Mouse (Mus musculus): Measurements from ENCODE around the gene Cask. TPM values are rescaled to one million over a fixed set of nuclear protein-coding genes. Genes with fewer than 3 reads are reported as not detected.
A peak's percentile ranks its signal among the peaks of the same experiment; 100 is the strongest.

Cask gene
- polyA plus RNA-seq, 1 experiment from 2014 or later = 65.6 TPM

DNA sequence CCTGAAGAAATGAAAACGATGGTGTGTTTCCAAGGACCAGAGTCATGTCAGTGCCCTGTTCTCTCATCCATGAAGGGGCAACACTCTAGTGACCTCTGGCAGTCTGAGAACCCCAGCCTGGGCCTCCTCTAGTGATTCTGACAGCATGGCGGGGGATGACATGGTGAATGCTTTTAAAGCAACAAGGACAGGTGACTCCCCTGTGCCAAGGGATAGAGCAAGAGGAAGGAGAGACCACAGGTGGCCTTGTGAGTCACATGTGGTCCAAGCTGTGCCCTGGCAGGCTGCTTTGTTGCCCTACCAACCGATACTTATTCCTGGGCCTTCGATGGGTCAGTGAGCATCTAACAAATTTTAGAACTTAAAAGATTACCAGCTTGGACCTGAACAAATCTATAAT lies 330.6 kb downstream of the Cask start:
- Histone ChIP-seq H3K27me3 (replicated peaks; ENCODE audit: control insufficient read depth, insufficient read depth, low read length) (no peaks in the 10 kb centered on the region; the same call in 1 of the 2 replicates), H3K9ac (ENCODE audit: low read depth, low read length) (no peak overlapping the region), H3K9me3 (ENCODE audit: control insufficient read depth, low read length) (no peaks in the 10 kb centered on the region), H3K27ac (ENCODE audit: low read depth, low read length) (no peak overlapping the region), H3K4me2 (ENCODE audit: low read length) (no peak overlapping the region), H3K4me3 (ENCODE audit: low read length) (no peak overlapping the region), H3K4me1 (ENCODE audit: control insufficient read depth, insufficient read depth, low read depth, low read length) (no peaks in the 10 kb centered on the region), H3K36me3 (ENCODE audit: control insufficient read depth, insufficient read depth, low read length) (no peaks in the 10 kb centered on the region)
- WGBS = 84% methylated on average over 4 of the region's 4 CpGs
- no peak for ATAC-seq

DNA sequence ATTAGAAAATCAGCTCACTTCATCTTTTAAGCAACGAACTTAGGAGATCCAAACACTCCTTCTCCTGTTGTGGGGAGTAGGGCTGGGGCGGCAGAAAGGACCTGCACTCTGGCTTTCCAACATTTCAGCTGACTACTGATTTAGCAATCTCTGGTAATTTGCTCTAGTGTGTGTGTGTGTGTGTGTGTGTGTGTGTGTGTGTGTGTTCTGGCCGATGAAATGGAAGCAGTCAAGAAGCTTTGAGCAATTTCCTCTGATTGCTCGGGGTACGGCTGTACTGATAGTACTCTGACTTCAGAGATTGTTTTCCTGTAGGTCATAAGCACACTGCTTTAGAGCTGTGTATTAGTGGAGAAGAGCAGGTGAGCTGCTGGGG lies 331.8 kb downstream of the Cask start:
- no peak for ATAC-seq
- no peaks in the 10 kb centered on the region for H3K4me1 ChIP-seq (ENCODE audit: control insufficient read depth, insufficient read depth, low read depth, low read length)
- no peak overlapping the region for H3K9ac ChIP-seq (ENCODE audit: low read depth, low read length)
- no peaks in the 10 kb centered on the region for H3K9me3 ChIP-seq (ENCODE audit: control insufficient read depth, low read length)
- no peaks in the 10 kb centered on the region for H3K36me3 ChIP-seq (ENCODE audit: control insufficient read depth, insufficient read depth, low read length)
- no peak overlapping the region for H3K4me3 ChIP-seq (ENCODE audit: low read length)
- 82% methylated on average over 5 of the region's 5 CpGs for WGBS
- H3K27ac ChIP-seq (ENCODE audit: low read depth, low read length) = no peak overlapping the region
- no peaks in the 10 kb centered on the region for H3K27me3 ChIP-seq (replicated peaks; ENCODE audit: control insufficient read depth, insufficient read depth, low read length)
- no peak overlapping the region for H3K4me2 ChIP-seq (ENCODE audit: low read length)

DNA sequence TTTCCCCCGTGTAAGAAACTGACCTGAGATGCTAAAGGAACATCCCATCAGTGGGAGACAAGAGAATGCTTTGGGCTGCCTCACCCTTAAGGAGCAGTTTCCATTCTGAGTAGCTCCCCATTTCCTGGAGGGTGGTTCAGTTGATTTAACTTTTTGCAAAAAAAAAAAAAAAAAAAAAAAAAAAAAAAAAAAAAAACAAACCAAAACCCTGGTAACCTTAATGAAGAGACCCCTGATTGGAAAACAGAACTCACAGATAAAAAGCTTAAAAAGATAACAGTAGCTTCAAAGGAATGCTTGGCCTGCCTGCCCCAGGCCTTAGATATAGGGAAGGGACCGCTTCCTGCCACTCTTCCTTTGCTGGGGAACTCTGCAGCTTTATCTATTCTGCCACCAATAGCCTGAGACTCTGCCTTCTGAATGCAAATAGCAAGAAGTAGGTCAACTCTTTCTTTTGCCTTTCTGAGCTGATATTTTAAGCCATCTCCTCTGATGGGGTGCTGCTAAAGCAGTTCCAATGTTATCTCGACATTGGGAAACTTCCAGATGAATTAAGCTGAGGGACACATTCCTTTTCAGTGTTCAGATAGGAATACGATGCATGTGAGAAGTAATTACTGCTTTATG lies 332.3 kb downstream of the Cask start:
- 69% methylated on average over 4 of the region's 4 CpGs for WGBS
- no peak overlapping the region for H3K4me3 ChIP-seq (ENCODE audit: low read length)
- no peak overlapping the region for H3K4me2 ChIP-seq (ENCODE audit: low read length)
- H3K4me1 ChIP-seq (ENCODE audit: control insufficient read depth, insufficient read depth, low read depth, low read length) = no peaks in the 10 kb centered on the region
- H3K27me3 ChIP-seq (replicated peaks; ENCODE audit: control insufficient read depth, insufficient read depth, low read length) = no peaks in the 10 kb centered on the region
- H3K27ac ChIP-seq (ENCODE audit: low read depth, low read length) = no peak overlapping the region; the same call in 1 of the 2 replicates
- H3K36me3 ChIP-seq (ENCODE audit: control insufficient read depth, insufficient read depth, low read length) = no peaks in the 10 kb centered on the region
- no peaks in the 10 kb centered on the region for H3K9me3 ChIP-seq (ENCODE audit: control insufficient read depth, low read length)
- ATAC-seq = no peak
- no peak overlapping the region for H3K9ac ChIP-seq (ENCODE audit: low read depth, low read length)

DNA sequence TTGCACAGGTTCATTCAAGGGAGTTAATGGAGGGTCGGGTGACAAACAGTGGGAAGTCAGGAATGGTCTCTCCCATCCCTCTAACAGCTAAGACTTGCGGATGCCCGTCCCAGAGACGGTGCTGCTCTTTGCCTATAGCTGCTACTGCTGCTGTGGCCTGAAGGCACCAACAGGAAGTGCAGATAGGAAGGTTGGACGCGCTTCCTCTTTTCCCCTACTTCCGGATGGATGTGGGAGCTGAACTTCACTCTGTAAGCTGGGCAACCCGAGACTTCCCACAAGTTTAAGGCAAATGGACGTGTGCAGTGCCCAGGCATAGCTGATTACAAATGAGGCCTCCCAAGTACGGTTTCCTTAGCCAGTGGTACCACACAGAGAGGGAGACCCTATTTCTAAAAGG lies 333.1 kb downstream of the Cask start:
- ATAC-seq = no peak
- Histone ChIP-seq H3K9ac (ENCODE audit: low read depth, low read length) (no peak overlapping the region), H3K4me2 (ENCODE audit: low read length) (no peak overlapping the region), H3K4me1 (ENCODE audit: control insufficient read depth, insufficient read depth, low read depth, low read length) (no peaks in the 10 kb centered on the region), H3K27ac (ENCODE audit: low read depth, low read length) (no peak overlapping the region; the same call in 1 of the 2 replicates), H3K36me3 (ENCODE audit: control insufficient read depth, insufficient read depth, low read length) (no peaks in the 10 kb centered on the region), H3K27me3 (replicated peaks; ENCODE audit: control insufficient read depth, insufficient read depth, low read length) (no peaks in the 10 kb centered on the region), H3K4me3 (ENCODE audit: low read length) (no peak overlapping the region), H3K9me3 (ENCODE audit: control insufficient read depth, low read length) (no peaks in the 10 kb centered on the region)
- 81% methylated on average over 10 of the region's 10 CpGs for WGBS

DNA sequence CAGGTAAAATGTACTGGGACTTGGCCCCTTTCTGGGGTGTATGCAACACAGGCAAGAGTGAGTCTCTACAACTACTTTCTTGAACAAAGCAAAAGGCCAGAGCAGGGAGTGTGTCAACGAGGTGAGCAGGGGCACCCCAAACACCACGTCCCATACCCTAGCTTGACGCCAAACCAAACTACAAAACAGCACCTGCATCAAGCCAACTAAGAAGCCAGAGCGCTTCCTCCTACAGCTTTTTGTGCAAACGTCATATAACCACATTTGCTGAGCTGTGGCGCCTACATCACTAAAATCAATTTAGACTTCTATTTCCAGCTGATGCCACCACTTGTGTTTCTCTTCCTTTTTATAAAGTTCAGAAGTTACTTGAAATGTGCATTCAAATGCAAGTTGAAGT lies 334.7 kb downstream of the Cask start:
- WGBS = 95% methylated on average over 6 of the region's 6 CpGs
- no peaks in the 10 kb centered on the region for H3K27me3 ChIP-seq (replicated peaks; ENCODE audit: control insufficient read depth, insufficient read depth, low read length)
- H3K4me1 ChIP-seq (ENCODE audit: control insufficient read depth, insufficient read depth, low read depth, low read length) = no peaks in the 10 kb centered on the region
- no peak overlapping the region for H3K4me3 ChIP-seq (ENCODE audit: low read length)
- H3K27ac ChIP-seq (ENCODE audit: low read depth, low read length) = no peak overlapping the region
- H3K9me3 ChIP-seq (ENCODE audit: control insufficient read depth, low read length) = no peaks in the 10 kb centered on the region
- H3K4me2 ChIP-seq (ENCODE audit: low read length) = no peak overlapping the region
- no peak overlapping the region for H3K9ac ChIP-seq (ENCODE audit: low read depth, low read length)
- no peak for ATAC-seq
- H3K36me3 ChIP-seq (ENCODE audit: control insufficient read depth, insufficient read depth, low read length) = no peaks in the 10 kb centered on the region

DNA sequence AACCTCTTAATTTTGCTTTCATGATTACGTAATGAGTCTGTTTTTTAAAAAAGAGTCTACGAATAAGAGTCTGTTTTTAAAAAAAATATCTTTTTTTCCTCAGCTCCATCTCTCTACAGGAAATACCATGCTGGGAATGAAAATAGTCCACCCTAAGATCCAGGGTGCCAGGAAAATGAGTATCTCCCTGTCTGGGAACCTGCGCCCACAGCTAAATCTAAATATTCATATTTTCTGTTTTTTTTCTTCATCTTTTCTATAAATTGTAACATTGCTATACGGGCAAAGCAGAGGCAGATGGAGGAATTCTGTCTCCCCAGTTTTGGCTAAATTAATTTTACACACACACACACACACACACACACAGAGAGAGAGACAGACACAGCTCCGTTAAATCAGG lies 337.3 kb downstream of the Cask start:
- ATAC-seq = no peak
- no peaks in the 10 kb centered on the region for H3K9me3 ChIP-seq (ENCODE audit: control insufficient read depth, low read length)
- 85% methylated on average over 5 of the region's 5 CpGs for WGBS

DNA sequence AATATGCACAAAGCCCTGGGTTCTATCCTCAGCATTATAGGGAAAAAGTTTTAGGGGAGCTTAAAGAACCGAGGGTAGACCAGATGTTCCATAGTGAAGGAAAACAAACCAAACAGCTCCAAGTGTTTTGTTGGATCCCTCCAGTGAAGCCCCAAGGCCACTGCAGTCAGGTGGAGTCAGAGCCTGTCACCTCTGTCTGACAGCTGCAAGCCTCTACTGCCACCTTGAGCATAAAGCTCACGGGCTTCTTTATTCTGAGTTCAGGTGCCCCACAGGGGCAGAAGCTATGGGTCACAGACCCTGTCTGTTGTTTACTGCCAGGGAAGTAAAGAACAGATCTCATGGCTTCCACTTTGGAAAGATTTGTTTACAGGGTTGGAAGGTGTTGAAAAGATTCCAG lies 338.0 kb downstream of the Cask start:
- Histone ChIP-seq H3K4me3 (ENCODE audit: low read length) (no peak overlapping the region), H3K36me3 (ENCODE audit: control insufficient read depth, insufficient read depth, low read length) (no peaks in the 10 kb centered on the region), H3K9ac (ENCODE audit: low read depth, low read length) (no peak overlapping the region), H3K4me2 (ENCODE audit: low read length) (no peak overlapping the region), H3K9me3 (ENCODE audit: control insufficient read depth, low read length) (no peaks in the 10 kb centered on the region), H3K4me1 (ENCODE audit: control insufficient read depth, insufficient read depth, low read depth, low read length) (no peaks in the 10 kb centered on the region), H3K27me3 (replicated peaks; ENCODE audit: control insufficient read depth, insufficient read depth, low read length) (no peaks in the 10 kb centered on the region), H3K27ac (ENCODE audit: low read depth, low read length) (no peak overlapping the region)
- 48% methylated on average over 2 of the region's 2 CpGs for WGBS
- ATAC-seq = no peak

More for the DNA sequence above, 337.3 kb downstream of the Cask start:
- H3K4me3 ChIP-seq (ENCODE audit: low read length) = no peak overlapping the region
- no peaks in the 10 kb centered on the region for H3K4me1 ChIP-seq (ENCODE audit: control insufficient read depth, insufficient read depth, low read depth, low read length)
- H3K4me2 ChIP-seq (ENCODE audit: low read length) = no peak overlapping the region
- H3K36me3 ChIP-seq (ENCODE audit: control insufficient read depth, insufficient read depth, low read length) = no peaks in the 10 kb centered on the region
- H3K27ac ChIP-seq (ENCODE audit: low read depth, low read length) = no peak overlapping the region
- H3K27me3 ChIP-seq (replicated peaks; ENCODE audit: control insufficient read depth, insufficient read depth, low read length) = no peaks in the 10 kb centered on the region
- H3K9ac ChIP-seq (ENCODE audit: low read depth, low read length) = no peak overlapping the region

DNA sequence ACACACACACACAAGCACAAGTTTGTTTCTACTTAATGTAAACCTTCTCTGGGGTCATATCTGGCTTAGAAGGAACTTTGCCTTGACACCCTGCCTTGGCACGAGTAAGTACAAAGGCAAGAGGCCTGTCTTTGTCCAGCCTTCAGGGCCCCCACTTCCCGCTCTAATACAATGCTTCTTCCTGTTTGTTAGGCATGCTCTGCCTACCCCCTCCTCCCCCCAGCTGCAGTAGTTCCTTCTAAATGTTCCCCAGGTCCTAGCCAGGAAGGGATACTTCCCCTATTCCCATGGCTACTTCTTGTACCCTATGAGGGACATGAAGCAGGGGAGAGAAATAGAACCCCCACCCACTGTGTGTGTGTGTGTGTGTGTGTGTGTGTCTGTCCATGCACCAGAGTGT lies 344.8 kb downstream of the Cask start:
- Histone ChIP-seq H3K27ac (ENCODE audit: low read depth, low read length) (no peak overlapping the region), H3K4me1 (ENCODE audit: control insufficient read depth, insufficient read depth, low read depth, low read length) (no peaks in the 10 kb centered on the region), H3K27me3 (replicated peaks; ENCODE audit: control insufficient read depth, insufficient read depth, low read length) (no peaks in the 10 kb centered on the region), H3K36me3 (ENCODE audit: control insufficient read depth, insufficient read depth, low read length) (no peaks in the 10 kb centered on the region), H3K9me3 (ENCODE audit: control insufficient read depth, low read length) (no peaks in the 10 kb centered on the region), H3K4me3 (ENCODE audit: low read length) (no peak overlapping the region), H3K4me2 (ENCODE audit: low read length) (no peak overlapping the region), H3K9ac (ENCODE audit: low read depth, low read length) (no peak overlapping the region)
- 0 out of 2 replicates have a peak, but pooled peaks have one; percentile 25 for ATAC-seq
- 76% methylated on average over 2 of the region's 2 CpGs for WGBS

DNA sequence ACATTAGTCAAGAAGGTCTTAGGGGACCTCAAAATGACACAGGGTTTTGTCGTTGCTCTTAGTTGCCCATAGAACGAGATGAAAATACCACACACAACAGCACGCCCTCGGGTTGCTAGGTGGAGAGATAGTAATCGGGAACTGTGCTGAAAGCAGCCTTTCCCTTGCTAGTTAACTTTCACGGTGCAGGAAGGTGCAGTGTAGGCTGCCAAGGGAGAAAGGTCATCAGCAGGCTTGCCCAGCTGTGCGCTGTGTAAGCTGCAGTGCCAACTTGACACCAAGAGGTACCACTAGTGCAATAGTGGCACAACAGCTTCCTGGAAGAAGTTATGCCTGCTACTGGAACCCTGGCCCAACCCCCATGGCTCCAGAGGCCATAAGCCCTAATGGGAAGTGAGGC lies 346.8 kb downstream of the Cask start:
- Histone ChIP-seq H3K9ac (ENCODE audit: low read depth, low read length) (no peak overlapping the region), H3K27ac (ENCODE audit: low read depth, low read length) (no peak overlapping the region), H3K27me3 (replicated peaks; ENCODE audit: control insufficient read depth, insufficient read depth, low read length) (no peaks in the 10 kb centered on the region), H3K4me2 (ENCODE audit: low read length) (no peak overlapping the region), H3K4me3 (ENCODE audit: low read length) (no peak overlapping the region), H3K9me3 (ENCODE audit: control insufficient read depth, low read length) (no peaks in the 10 kb centered on the region), H3K4me1 (ENCODE audit: control insufficient read depth, insufficient read depth, low read depth, low read length) (no peaks in the 10 kb centered on the region), H3K36me3 (ENCODE audit: control insufficient read depth, insufficient read depth, low read length) (no peaks in the 10 kb centered on the region)
- 87% methylated on average over 7 of the region's 7 CpGs for WGBS
- no peak for ATAC-seq

All from hindbrain, embryonic 16.5 days (tissue).